Mouse (Mus musculus): Measurements from ENCODE around the gene Vps8. TPM values are rescaled to one million over a fixed set of nuclear protein-coding genes. Genes with fewer than 3 reads are reported as not detected.

Gene Vps8
- polyA plus RNA-seq, 2 experiments = 11.0 to 15.2 TPM

- Histone ChIP-seq H3K27me3 (ENCODE audit: control insufficient read depth, insufficient read depth, low read length) (no peaks in the 10 kb centered on the region), H3K9me3 (ENCODE audit: control insufficient read depth, low read length) (no peaks in the 10 kb centered on the region), H3K4me2 (replicated peaks; ENCODE audit: low read depth, low read length, severe bottlenecking) (no peak overlapping the region), H3K9ac (ENCODE audit: low read depth, low read length, severe bottlenecking) (no peak overlapping the region), H3K4me3 (replicated peaks; ENCODE audit: low read length) (no peak overlapping the region), H3K36me3 (ENCODE audit: control insufficient read depth, insufficient read depth, low read length) (no peaks in the 10 kb centered on the region), H3K4me1 (ENCODE audit: control insufficient read depth, insufficient read depth, low read length) (peaks cover 9% of the 10 kb centered on the region), H3K27ac (replicated peaks; ENCODE audit: low read depth, low read length) (no peak overlapping the region)
- TF ChIP-seq POLR2A (IDR thresholded peaks at IDR 0.05; ENCODE audit: borderline replicate concordance, extremely low read depth, insufficient read depth, insufficient read length) = no peak
- no peak for ATAC-seq (ENCODE audit: low FRiP score, low read depth)
- no peak for DNase-seq (ENCODE audit: low spot score)
- WGBS = 93% methylated on average over 4 of the region's 4 CpGs
Observed at GRCm38 (mm10) chr16:21630614-21631013, 207.7 kb downstream of the Vps8 start.

- no peak for TF ChIP-seq POLR2A (IDR thresholded peaks at IDR 0.05; ENCODE audit: borderline replicate concordance, extremely low read depth, insufficient read depth, insufficient read length)
- ATAC-seq (ENCODE audit: low FRiP score, low read depth) (no peak), DNase-seq (ENCODE audit: low spot score) (no peak)
- Histone ChIP-seq H3K9me3 (ENCODE audit: control insufficient read depth, low read length) (no peaks in the 10 kb centered on the region), H3K4me1 (ENCODE audit: control insufficient read depth, insufficient read depth, low read length) (peaks cover 9% of the 10 kb centered on the region), H3K27ac (replicated peaks; ENCODE audit: low read depth, low read length) (no peak overlapping the region), H3K4me3 (replicated peaks; ENCODE audit: low read length) (no peak overlapping the region), H3K4me2 (replicated peaks; ENCODE audit: low read depth, low read length, severe bottlenecking) (no peak overlapping the region), H3K36me3 (ENCODE audit: control insufficient read depth, insufficient read depth, low read length) (no peaks in the 10 kb centered on the region), H3K9ac (ENCODE audit: low read depth, low read length, severe bottlenecking) (no peak overlapping the region), H3K27me3 (ENCODE audit: control insufficient read depth, insufficient read depth, low read length) (no peaks in the 10 kb centered on the region)
- WGBS = 69% methylated on average over 4 of the region's 4 CpGs
Observed at GRCm38 (mm10) chr16:21631815-21632222, 208.9 kb downstream of the Vps8 start.

- no peaks in the 10 kb centered on the region for H3K9me3 ChIP-seq (ENCODE audit: control insufficient read depth, low read length)
- no peak overlapping the region for H3K4me2 ChIP-seq (replicated peaks; ENCODE audit: low read depth, low read length, severe bottlenecking)
- no peak overlapping the region for H3K27ac ChIP-seq (replicated peaks; ENCODE audit: low read depth, low read length)
- no peak overlapping the region for H3K4me3 ChIP-seq (replicated peaks; ENCODE audit: low read length)
- no peaks in the 10 kb centered on the region for H3K4me1 ChIP-seq (ENCODE audit: control insufficient read depth, insufficient read depth, low read length)
- H3K36me3 ChIP-seq (ENCODE audit: control insufficient read depth, insufficient read depth, low read length) = no peaks in the 10 kb centered on the region
- no peak for TF ChIP-seq POLR2A (IDR thresholded peaks at IDR 0.05; ENCODE audit: borderline replicate concordance, extremely low read depth, insufficient read depth, insufficient read length)
- H3K27me3 ChIP-seq (ENCODE audit: control insufficient read depth, insufficient read depth, low read length) = no peaks in the 10 kb centered on the region
- H3K9ac ChIP-seq (ENCODE audit: low read depth, low read length, severe bottlenecking) = no peak overlapping the region
- ATAC-seq (ENCODE audit: low FRiP score, low read depth) = no peak
- no peak for DNase-seq (ENCODE audit: low spot score)
Observed at GRCm38 (mm10) chr16:21634460-21634859, 211.5 kb downstream of the Vps8 start.

GRCm38 (mm10) chr16:21636156-21636853 lies 213.4 kb downstream of the Vps8 start:
- no peak overlapping the region for H3K9ac ChIP-seq (ENCODE audit: low read depth, low read length, severe bottlenecking)
- no peaks in the 10 kb centered on the region for H3K4me1 ChIP-seq (ENCODE audit: control insufficient read depth, insufficient read depth, low read length)
- H3K27ac ChIP-seq (replicated peaks; ENCODE audit: low read depth, low read length) = no peak overlapping the region
- ATAC-seq (ENCODE audit: low FRiP score, low read depth) (no peak), DNase-seq (ENCODE audit: low spot score) (no peak)
- H3K4me2 ChIP-seq (replicated peaks; ENCODE audit: low read depth, low read length, severe bottlenecking) = no peak overlapping the region
- H3K36me3 ChIP-seq (ENCODE audit: control insufficient read depth, insufficient read depth, low read length) = no peaks in the 10 kb centered on the region
- H3K9me3 ChIP-seq (ENCODE audit: control insufficient read depth, low read length) = no peaks in the 10 kb centered on the region
- H3K27me3 ChIP-seq (ENCODE audit: control insufficient read depth, insufficient read depth, low read length) = no peaks in the 10 kb centered on the region
- no peak overlapping the region for H3K4me3 ChIP-seq (replicated peaks; ENCODE audit: low read length)
- WGBS = 84% methylated on average over 5 of the region's 5 CpGs
- TF ChIP-seq POLR2A (IDR thresholded peaks at IDR 0.05; ENCODE audit: borderline replicate concordance, extremely low read depth, insufficient read depth, insufficient read length) = no peak

DNA sequence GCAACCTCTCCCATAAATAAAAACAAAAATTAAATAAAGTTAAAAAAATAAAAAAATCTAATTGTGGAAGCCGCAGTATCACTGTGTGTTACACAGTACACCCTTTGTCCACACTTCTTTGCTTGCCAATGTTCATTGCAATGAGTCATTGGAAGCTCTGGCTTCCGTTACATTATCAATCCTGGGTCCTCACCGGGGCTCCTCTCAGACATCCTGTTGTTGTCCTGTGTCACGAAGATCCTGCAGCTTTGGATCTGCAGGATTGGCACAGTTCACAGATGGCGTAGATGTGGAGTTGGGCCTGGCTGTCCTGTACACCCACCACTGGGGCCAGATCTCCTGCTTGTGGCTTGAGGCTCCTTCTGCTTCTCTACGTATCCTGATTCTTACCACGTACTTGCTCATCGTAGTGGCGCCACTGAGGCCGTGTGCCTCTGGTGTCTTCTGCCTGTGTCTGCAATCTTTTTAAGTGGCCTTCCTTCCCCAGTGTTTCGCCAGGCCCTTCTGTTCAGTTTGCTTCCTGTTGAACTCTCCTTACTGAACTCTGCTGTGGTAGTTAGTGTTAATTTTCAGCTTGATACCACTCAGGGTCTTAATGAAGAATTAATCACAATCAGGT lies 214.4 kb downstream of the Vps8 start:
- Histone ChIP-seq H3K9me3 (ENCODE audit: control insufficient read depth, low read length) (no peaks in the 10 kb centered on the region), H3K4me3 (replicated peaks; ENCODE audit: low read length) (no peak overlapping the region), H3K27ac (replicated peaks; ENCODE audit: low read depth, low read length) (no peak overlapping the region), H3K9ac (ENCODE audit: low read depth, low read length, severe bottlenecking) (no peak overlapping the region), H3K4me2 (replicated peaks; ENCODE audit: low read depth, low read length, severe bottlenecking) (no peak overlapping the region), H3K4me1 (ENCODE audit: control insufficient read depth, insufficient read depth, low read length) (no peaks in the 10 kb centered on the region), H3K27me3 (ENCODE audit: control insufficient read depth, insufficient read depth, low read length) (no peaks in the 10 kb centered on the region), H3K36me3 (ENCODE audit: control insufficient read depth, insufficient read depth, low read length) (no peaks in the 10 kb centered on the region)
- DNase-seq (ENCODE audit: low spot score) = no peak
- 83% methylated on average over 11 of the region's 11 CpGs for WGBS
- no peak for TF ChIP-seq POLR2A (IDR thresholded peaks at IDR 0.05; ENCODE audit: borderline replicate concordance, extremely low read depth, insufficient read depth, insufficient read length)
- no peak for ATAC-seq (ENCODE audit: low FRiP score, low read depth)
